Mouse (Mus musculus) embryo, embryonic 9.5 days (tissue): ENCODE results near the gene Cxcl9.

Source experiments
- DNase-seq: peaks from one replicate; pipeline ENCODE4 v3.0.0-alpha.2; 2017; ENCODE audit errors: extremely low spot score

Gene Cxcl9

GRCm38 (mm10) chr5:92336743-92337142 is 8.9 kb upstream of the Cxcl9 start:
- DNase-seq = no peak

DNA sequence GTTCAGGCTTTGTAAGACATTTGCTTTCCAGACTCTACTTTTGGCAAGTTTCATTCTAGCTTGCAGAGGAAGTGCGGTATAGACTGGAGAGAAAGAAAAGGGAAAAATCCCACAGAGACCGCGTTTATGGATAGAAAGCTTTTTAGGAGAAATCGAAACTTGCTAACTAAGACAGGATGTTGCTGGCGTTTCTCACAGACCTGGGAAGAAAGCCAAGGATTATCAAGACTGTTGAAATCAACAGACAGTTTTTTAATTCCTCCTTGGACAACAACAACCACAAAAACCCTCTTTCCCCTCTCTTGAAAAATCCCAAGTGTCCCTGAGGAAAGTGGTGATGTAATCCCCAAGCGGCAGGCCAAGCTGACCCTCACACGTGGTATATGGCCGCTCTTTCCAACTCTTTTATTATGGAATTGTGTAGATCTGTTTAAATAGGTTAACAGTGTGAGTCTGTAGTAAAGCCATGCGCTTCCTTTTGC is 4.5 kb upstream of the Cxcl9 start:
- DNase-seq = no peak

DNA sequence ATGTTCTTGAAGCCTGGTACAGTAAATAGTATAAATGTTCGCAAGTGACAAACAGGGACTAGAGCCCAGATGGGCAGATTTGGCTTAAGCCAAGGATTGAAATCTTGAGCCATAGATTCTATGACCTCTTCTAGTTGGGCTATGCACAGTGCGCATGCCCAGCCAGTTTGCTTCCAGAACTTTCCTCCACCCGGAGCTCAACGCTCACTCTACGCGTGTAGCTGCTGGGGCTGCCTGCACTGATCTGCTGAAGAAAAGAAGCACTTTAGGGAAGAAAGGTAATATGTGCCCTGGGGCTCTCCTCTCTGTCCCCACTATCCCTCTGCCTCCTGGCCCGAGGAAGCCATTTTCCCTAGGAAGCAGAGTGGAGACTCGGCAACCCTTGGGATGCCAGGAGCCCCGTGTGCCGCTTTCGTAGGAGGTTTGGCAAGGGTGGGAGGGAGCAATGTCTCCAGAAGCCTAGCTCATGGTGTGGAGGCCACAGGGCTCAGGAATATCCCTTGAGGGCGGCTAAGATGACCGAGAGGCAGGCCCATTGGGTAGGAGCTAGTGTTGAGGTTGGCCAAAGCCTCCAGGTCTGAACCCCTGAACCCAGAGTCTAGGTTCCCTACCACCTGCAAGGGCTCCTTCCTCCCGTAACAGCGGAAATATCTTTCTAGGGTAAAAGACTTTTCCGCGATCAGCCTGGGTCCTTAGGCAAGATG is 3.9 kb upstream of the Cxcl9 start, which contains the start of gene Art3:
Art3 (plus strand) TSS at position 193 of the 704 bp plus-strand sequence.
- DNase-seq = no peak

DNA sequence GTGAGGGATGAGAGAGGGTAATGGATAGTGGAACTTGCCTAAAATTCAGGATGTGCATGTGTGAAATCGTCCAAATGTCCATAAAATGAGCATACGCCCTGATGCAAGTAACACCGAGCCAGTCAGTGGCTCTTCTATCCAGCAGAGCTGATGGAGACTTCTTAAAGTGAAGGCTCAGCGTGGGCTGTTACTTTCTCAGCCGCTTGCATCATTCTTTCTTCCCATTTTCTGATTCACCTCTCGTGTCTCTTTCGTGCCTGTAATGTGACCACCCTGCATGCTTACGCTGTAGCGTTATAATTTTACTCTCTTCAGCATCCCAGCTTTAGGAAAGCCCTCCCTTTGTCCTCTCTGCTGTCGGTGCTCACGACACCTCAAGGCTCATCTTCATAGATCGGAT is 3.2 kb upstream of the Cxcl9 start:
- no peak for DNase-seq

DNA sequence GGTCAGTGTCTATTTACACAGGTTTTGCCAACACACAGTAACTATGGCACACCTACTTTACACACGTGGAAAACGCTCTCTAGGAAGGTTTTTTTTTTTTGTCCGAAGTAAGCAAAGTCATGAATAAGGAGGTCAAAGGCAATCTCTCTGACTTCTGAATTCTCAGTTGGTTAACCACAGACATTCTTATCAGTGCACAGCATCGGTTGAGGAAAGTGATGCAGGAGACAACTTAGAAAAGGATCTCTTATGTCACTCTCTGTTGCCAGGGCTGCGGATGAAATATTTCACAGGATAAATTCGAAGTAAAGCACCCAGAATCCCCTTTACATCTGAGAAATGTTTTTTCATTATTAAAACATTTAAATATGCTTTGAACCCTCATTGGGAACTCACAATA is 512 bp downstream of the Cxcl9 start:
- DNase-seq = no peak

GRCm38 (mm10) chr5:92323264-92323663 is 4.6 kb downstream of the Cxcl9 start:
- no peak for DNase-seq

DNA sequence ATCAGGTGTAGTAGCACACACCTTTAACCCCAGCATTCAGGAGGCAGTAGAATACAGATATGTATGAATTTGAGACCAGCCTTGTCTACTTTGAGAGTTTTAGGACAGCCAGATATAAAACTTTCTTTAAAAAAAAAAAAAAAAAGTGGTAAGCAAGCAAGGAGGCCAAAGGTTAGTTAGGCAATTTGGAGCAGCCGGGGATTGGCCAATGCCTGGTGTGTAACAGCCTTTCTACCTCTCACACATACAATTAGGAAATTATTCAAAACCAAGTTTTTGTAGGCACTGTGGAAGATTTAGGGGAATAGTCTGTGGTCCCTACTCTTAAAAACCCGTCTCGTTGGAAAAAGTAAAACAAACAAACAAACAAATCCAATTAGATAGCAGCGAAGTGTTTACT is 5.3 kb downstream of the Cxcl9 start:
- DNase-seq = no peak

GRCm38 (mm10) chr5:92321631-92322400 is 6.1 kb downstream of the Cxcl9 start:
- DNase-seq = no peak

DNA sequence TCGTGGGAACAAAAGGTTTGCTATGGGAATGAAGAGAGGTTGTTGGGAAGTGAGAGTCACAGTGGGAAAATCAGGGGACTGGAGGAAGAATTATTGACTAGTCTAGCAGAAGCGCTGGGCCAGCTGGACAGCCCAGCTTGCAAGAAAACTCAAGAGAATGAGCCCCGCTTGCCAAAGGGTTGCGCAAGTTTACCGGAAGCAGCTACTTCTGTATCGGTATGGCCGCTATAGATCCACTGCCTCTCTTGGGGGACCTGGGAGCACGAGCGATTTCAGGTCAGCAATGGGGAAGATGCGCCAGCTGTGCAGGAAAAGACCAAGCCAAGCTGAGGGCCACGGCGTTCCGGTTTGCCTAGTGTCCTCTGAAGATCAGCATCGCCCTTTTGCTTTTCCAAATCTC is 9.3 kb downstream of the Cxcl9 start:
- DNase-seq = no peak

- DNase-seq = no peak
These were observed 9.8 kb downstream of the Cxcl9 start for GRCm38 (mm10) chr5:92318119-92318518.

DNA sequence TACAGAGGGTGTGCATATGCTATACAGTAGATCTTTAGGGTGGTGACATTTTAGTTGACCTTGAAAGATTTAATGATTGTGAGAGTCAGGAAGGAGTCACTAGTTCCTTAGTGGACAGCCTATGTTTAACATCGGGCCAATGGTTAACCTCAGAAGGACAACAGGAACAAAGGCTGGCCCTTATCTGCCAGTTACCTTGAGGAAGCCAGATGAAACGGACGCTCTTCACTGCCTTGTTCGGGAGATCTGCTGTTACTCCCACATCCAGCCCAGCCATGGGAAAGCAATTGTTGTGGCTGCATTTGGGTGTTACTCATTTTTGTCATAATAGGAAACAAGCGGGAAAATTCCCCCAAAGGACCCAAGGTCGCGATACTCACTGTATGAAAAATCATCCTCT is 14.1 kb downstream of the Cxcl9 start:
- DNase-seq = no peak

GRCm38 (mm10) chr5:92312046-92312715 is 15.7 kb downstream of the Cxcl9 start:
- DNase-seq = peak; percentile 74

- DNase-seq = peak; percentile 91
These were observed 18.0 kb downstream of the Cxcl9 start, which contains the start of gene Sdad1 for GRCm38 (mm10) chr5:92309681-92310511. Sdad1 (minus strand) TSS chr5:92310479.

DNA sequence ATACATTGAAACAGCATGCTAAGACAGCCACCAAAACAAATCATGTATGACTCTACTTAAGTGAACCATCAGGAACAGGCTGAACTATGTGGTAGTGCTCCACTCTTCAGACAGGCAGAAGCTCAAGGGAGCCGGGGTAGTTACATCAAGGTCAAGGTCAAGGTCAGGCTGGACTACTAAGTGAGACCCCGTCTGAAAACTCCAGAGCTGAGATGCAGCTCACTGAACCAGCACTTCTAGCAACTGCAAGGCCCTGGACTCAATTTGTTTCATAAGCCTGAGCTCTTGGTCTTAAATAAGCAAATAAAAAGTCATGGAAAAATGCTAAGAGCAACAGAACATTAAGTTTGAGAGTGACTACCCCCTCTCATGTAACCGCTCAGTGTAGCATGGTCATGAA is 23.6 kb downstream of the Cxcl9 start:
- DNase-seq = no peak

DNA sequence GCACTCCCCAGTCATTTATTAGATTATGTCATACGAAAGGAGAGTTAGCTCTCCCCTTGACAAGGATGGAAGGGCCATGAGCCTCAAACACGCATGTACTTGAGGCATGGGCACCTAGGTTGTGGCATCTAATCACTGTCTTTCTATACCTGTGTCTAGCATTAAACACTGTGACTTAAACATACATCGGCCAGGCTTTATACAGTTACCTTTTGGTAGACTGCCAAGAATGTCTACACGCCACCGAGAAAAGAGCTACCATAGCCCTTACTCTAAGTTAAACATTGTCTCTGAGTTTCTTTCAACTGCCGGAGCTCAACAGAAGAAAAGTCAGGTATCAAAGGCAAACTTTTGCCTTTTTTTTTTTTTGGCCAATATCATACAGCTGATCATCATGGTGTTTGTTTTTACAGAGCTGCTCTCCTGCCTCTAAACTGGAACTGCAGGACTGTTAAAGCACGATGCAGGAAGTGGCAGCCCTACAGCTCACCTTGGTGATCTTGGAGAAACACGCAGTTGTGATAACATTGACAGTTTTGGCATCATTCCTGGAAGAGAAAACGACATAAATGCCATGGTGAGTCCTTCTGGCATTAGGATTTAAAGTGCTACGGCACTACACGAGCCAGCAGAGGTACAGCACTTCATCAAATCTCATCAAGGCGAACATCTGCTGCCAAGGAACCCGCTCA is 25.6 kb downstream of the Cxcl9 start:
- DNase-seq = no peak

GRCm38 (mm10) chr5:92294525-92294924 is 33.4 kb downstream of the Cxcl9 start:
- DNase-seq = no peak

- DNase-seq = no peak
These were observed 36.0 kb downstream of the Cxcl9 start for GRCm38 (mm10) chr5:92291652-92292414.

DNA sequence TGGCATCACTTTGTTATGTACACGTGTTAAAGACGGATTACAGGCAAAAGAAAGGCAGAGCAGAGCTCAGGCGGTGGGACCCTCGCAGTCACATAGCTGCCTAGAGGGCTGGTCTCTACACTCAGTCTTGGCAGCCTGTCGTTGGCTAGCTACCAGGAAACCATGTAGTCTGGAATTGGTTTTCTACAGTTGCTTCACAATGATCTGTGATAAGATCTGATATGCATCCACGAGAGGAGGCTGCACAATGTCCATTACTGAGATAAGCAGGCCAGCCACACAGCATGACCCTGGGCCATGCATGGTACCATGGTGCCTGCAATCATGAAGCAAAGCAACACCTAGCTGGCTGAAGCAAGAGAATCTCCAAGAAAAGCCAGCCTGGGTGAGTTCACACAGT is 40.0 kb downstream of the Cxcl9 start:
- DNase-seq = no peak

- no peak for DNase-seq
These were observed 44.8 kb downstream of the Cxcl9 start for GRCm38 (mm10) chr5:92283107-92283506.

DNA sequence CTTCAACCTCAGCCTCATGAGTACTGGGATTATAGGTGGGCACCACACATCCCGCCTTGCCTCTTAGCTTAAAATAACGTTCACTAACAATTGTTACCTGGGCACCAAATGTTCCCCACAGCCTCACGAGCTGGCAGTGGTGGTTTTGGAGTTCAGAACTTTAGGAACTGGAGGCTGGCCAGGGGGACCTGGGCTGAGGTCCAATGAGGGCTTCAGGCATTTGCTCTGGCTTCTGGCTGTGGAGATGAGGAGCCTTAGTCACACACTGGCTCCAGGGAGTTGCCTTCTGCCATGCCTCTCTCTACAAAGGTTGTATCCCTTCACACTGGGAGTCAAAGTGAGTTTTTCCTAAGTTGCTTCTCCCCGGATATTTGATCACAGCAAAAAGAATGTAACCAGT is 45.3 kb downstream of the Cxcl9 start:
- DNase-seq = no peak
